Mouse (Mus musculus) hindbrain, embryonic 12.5 days (tissue): ENCODE results near the gene Gm20388. TPM values are rescaled to one million over a fixed set of nuclear protein-coding genes. Genes with fewer than 3 reads are reported as not detected.
"Not testable (repeated sequence)": the region's sequence is repeated elsewhere in the genome, so short reads cannot be mapped to it uniquely, and the experiment has no call there.

ENCODE experiments used
- ATAC-seq: fragments of 200-750 bp; cut with Nextera tagmentation; 2 replicates; pipeline ENCODE4 v1.8.0; 2017; ENCODE audit warnings: moderate TSS enrichment; ENCODE audit not compliant: low FRiP score
- H3K27ac ChIP-seq: fragments of 300-500 bp; sonication (generic); 2 replicates; pipeline ENCODE4 v1.5.1; 2016; ENCODE audit warnings: mild to moderate bottlenecking
- H3K27me3 ChIP-seq: fragments of 300-500 bp; sonication (generic); 2 replicates; pipeline ENCODE4 v1.6.1; 2016; ENCODE audit warnings: mild to moderate bottlenecking
- H3K36me3 ChIP-seq: fragments of 300-500 bp; sonication (generic); 2 replicates; pipeline ENCODE4 v1.6.1; 2016; ENCODE audit warnings: mild to moderate bottlenecking
- H3K4me1 ChIP-seq: fragments of 300-500 bp; sonication (generic); 2 replicates; pipeline ENCODE4 v1.6.1; 2016
- H3K4me2 ChIP-seq: fragments of 300-500 bp; sonication (generic); replicated peaks from 2 replicates; pipeline ENCODE4 v1.6.1; 2016; ENCODE audit warnings: mild to moderate bottlenecking
- H3K4me3 ChIP-seq: fragments of 300-500 bp; sonication (generic); 2 replicates; pipeline ENCODE4 v1.5.1; 2016; ENCODE audit warnings: mild to moderate bottlenecking
- H3K9ac ChIP-seq: fragments of 300-500 bp; sonication (generic); 2 replicates; pipeline ENCODE4 v1.6.1; 2016; ENCODE audit warnings: mild to moderate bottlenecking, moderate library complexity
- H3K9me3 ChIP-seq: fragments of 300-500 bp; sonication (generic); replicated peaks from 2 replicates; pipeline ENCODE4 v1.6.1; 2016; ENCODE audit warnings: mild to moderate bottlenecking
- WGBS: fragments of 180-500 bp; shearing (Covaris S2); methylation state at CpG from one replicate; pipeline ENCODE4 v1.1.7; 2016; 5-methylcytosine and 5-hydroxymethylcytosine counted together
- polyA plus RNA-seq: library from polyadenylated mRNA; unstranded; fragments of >200 nt; fragmentation: Nextera tagmentation; extraction: Ambion mirVana; gene quantifications from 2 replicates; pipeline ENCODE4 v1.2.1, GENCODE M21; 2016

The Gm20388 gene
- polyA plus RNA-seq, 1 experiment from 2014 or later = not detected

DNA sequence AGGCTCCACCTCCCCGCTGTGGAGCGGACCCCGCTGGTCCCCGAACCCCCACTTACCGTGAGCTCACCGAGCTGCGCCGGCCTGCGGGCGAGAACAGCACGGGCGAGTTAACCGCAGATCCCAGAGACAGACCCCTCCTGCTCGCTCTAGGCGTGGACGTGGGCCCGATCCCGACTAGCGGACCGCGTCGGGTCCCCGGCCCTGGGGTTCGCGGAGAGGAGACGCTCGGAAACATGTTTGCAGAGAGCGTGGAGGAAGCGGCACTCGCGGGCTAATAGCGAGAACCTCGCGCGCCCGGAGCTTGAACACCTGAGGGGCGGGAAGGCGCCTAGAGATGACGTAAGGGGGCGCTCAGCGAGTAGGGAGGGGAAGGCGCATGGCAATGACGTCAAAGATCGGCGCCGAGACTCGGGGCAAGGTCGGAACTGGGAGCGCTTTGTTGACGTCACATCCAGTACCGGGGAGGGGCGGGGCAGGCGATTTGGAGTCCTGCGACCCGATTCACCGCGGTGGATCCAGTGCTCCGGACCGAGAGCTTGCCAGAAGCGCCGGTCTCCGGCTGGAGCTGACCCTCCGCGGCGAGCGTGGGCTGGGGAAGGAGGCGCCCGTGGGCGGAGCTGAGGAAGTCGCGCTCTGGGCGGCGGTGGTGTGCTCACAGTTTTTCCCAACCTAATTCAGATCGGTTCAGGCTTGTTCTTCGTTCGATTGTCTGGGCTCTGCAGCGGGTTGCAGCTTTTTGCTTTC lies 4038.5 kb downstream of the Gm20388 start, which contains the start of gene Nup133:
Gene Nup133, minus strand, starts transcription at position 324 of the 744 bp plus-strand sequence.
- peak; percentile 87 for ATAC-seq
- WGBS = under 1% methylated on average over 75 of the region's 77 CpGs
- H3K4me2 ChIP-seq = peak within 1 kb of the TSS; percentile 97
- H3K4me1 ChIP-seq = peaks cover 11% of the 10 kb centered on the region
- H3K9me3 ChIP-seq = no peaks in the 10 kb centered on the region
- H3K27ac ChIP-seq = peak within 1 kb of the TSS; percentile 79
- no peaks in the 10 kb centered on the region for H3K27me3 ChIP-seq
- H3K4me3 ChIP-seq = peak within 1 kb of the TSS; percentile 99
- peaks cover 20% of the 10 kb centered on the region for H3K36me3 ChIP-seq
- peak within 1 kb of the TSS; percentile 79 for H3K9ac ChIP-seq

DNA sequence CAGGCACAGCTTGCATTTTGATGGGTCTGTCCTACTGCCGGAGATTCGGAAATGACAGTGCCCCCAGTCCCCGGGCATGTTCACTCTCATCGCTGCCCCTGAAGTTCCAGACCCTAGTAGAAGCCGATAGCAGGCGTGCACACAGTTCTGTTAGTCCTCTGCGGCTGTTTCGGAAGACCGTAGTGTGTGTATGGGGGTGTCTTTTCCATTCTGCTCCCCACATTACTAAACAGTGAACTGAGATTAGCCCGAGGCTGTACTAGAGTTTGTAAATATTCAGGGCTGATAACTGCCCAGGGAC lies 4039.0 kb downstream of the Gm20388 start:
- H3K4me3 ChIP-seq = peak overlapping the region; percentile 99
- H3K36me3 ChIP-seq = peaks cover 22% of the 10 kb centered on the region
- H3K9me3 ChIP-seq = no peaks in the 10 kb centered on the region
- peaks cover 11% of the 10 kb centered on the region for H3K4me1 ChIP-seq
- peak; percentile 49; the same call in 1 of the 2 replicates for ATAC-seq
- WGBS = 6% methylated on average over 10 of the region's 10 CpGs
- peak overlapping the region; percentile 97 for H3K4me2 ChIP-seq
- H3K27me3 ChIP-seq = no peaks in the 10 kb centered on the region
- peak overlapping the region; percentile 79 for H3K27ac ChIP-seq
- H3K9ac ChIP-seq = peak overlapping the region; percentile 79

DNA sequence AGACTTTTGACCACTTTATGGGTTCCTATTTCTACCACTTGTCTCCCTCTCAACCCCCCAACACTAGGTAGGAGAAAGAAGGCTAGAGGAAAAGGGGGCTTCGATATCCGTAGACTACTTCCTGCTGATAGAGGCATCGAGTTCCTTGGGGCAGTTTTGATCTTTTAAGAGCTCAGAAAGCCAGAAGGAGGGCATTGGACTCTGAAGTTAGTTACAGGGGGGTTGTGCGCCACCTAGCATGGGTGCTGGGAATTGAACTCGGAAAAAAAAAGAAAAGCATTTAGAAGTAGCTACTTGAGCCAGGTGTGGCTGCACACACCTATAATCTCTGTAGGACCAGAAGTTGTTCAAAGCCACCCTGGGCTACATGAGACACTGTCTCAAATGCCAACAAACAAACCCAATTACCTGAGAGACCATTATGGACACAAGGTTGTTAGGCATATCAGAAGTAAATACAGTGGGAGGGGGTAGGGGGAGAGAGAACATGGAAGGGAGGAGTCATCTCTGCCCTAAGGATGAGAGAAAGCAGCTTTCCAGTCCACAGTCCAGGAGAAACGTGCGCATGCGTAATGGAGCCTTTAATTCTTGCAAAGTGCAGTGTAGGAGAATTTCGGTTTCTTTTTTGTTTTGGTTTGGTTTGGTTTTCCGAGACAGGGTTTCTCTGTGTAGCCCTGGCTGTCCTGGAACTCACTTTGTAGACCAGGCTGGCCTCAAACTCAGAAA lies 4039.6 kb downstream of the Gm20388 start:
- peak overlapping the region; percentile 97 for H3K4me2 ChIP-seq
- H3K9me3 ChIP-seq = no peaks in the 10 kb centered on the region
- ATAC-seq = 0 out of 2 replicates have a peak, but pooled peaks have one; percentile 14
- 34% methylated on average over 10 of the region's 10 CpGs for WGBS
- no peaks in the 10 kb centered on the region for H3K27me3 ChIP-seq
- H3K4me1 ChIP-seq = peaks cover 11% of the 10 kb centered on the region
- H3K36me3 ChIP-seq = peaks cover 24% of the 10 kb centered on the region
- peak overlapping the region; percentile 79 for H3K9ac ChIP-seq
- peak overlapping the region; percentile 99 for H3K4me3 ChIP-seq
- H3K27ac ChIP-seq = 0 out of 2 replicates have a peak overlapping the region, but pooled peaks have one; percentile 79

DNA sequence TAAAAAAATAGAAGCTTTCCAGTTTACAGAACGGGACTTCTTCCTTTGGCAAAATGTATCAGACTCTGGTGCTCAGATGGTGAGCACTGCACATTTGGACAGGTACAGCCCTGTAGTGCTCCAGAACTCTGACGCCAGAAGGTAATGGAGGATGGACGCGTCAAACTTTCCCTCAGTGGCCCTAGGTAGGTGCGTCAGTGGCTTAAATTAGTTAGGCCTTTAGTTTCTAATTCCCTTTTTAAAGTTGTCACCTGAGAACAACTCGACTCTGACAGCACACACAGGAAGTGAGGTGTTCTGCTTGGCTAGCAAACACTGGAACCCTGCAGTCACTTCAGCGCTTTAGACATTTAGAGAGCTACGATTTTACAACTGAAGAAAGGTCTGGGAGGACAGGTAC lies 4043.0 kb downstream of the Gm20388 start:
- no peak overlapping the region for H3K4me2 ChIP-seq
- H3K9me3 ChIP-seq = no peaks in the 10 kb centered on the region
- no peak overlapping the region for H3K4me3 ChIP-seq
- H3K4me1 ChIP-seq = peaks cover 4% of the 10 kb centered on the region; the same call in 1 of the 2 replicates
- ATAC-seq = no peak
- H3K9ac ChIP-seq = no peak overlapping the region
- 85% methylated on average over 8 of the region's 8 CpGs for WGBS
- peaks cover 34% of the 10 kb centered on the region for H3K36me3 ChIP-seq
- H3K27me3 ChIP-seq = no peaks in the 10 kb centered on the region
- H3K27ac ChIP-seq = no peak overlapping the region

DNA sequence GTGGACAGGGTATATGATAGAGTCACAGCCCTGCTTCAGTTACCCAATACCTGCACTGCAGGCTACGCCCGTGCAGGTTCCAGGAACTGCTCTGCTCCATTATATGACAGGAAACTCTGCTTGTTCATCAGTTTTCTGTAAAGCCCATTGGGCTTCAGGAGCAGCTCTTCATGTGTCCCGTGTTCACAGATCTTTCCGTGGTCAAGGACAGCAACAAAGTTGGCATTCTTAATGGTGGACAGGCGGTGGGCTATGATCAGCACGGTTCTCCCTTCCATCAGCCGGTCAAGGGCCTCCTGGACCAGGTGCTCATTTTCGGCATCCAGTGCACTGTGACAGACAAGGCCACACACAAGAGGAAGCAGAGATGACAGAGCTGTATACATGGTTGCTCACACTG lies 4043.6 kb downstream of the Gm20388 start:
- Histone ChIP-seq H3K4me3 (no peak overlapping the region), H3K36me3 (peaks cover 38% of the 10 kb centered on the region), H3K9ac (no peak overlapping the region), H3K4me1 (peaks cover 4% of the 10 kb centered on the region; the same call in 1 of the 2 replicates), H3K9me3 (no peaks in the 10 kb centered on the region), H3K4me2 (no peak overlapping the region), H3K27ac (no peak overlapping the region), H3K27me3 (no peaks in the 10 kb centered on the region)
- ATAC-seq = no peak
- WGBS = 89% methylated on average over 8 of the region's 8 CpGs

DNA sequence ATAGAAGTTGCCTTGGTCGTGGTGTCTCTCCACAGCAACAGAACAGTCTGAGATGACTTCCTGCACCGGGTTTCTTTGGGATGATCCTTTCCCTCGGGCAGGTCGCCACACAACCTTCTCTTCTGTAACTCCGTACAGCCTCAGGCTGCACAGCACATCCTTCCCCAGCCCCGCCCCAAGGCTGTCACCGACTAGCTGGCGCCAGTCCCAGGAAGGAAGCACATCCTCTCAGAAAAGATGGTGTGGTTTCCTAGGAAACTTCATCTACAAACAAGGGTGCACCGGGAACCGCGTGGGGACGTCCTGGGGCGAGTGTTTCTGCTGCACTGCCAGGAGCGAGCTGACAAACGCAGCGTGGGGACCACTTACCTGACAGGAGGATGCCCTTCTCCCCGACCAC lies 4047.5 kb downstream of the Gm20388 start:
- WGBS = 82% methylated on average over 17 of the region's 17 CpGs

DNA sequence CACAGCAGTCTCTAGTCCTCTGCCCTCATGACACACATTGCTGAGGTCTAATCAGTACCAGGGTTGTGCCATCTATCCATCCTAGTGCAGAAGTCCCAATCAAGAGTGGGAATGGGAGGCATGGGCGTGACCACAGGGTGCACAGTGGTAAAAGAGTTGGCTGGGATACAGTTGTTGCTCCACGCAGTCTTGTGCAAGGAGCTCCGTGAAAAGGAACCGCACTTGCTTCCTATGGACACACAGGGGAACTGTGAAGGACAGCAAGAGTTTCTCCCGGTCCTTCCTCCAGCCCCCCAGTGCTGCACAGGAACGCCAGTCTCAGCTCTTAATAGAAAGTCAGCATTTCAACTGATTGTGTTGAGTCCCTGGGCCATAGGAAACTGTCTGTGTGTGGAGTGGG lies 4048.8 kb downstream of the Gm20388 start:
- ATAC-seq = no peak
- Histone ChIP-seq H3K4me2 (no peak overlapping the region), H3K27me3 (no peaks in the 10 kb centered on the region), H3K4me3 (no peak overlapping the region), H3K4me1 (no peaks in the 10 kb centered on the region), H3K27ac (no peak overlapping the region), H3K9me3 (no peaks in the 10 kb centered on the region), H3K9ac (no peak overlapping the region), H3K36me3 (peaks cover 58% of the 10 kb centered on the region)
- whole genome bisulfite sequencing = 88% methylated on average over 6 of the region's 6 CpGs

More for the DNA sequence above, 4047.5 kb downstream of the Gm20388 start:
- Histone ChIP-seq H3K27ac (no peak overlapping the region), H3K27me3 (no peaks in the 10 kb centered on the region), H3K4me2 (no peak overlapping the region), H3K9ac (no peak overlapping the region), H3K4me1 (no peaks in the 10 kb centered on the region), H3K36me3 (peaks cover 67% of the 10 kb centered on the region), H3K9me3 (no peaks in the 10 kb centered on the region), H3K4me3 (no peak overlapping the region)
- no peak for ATAC-seq

DNA sequence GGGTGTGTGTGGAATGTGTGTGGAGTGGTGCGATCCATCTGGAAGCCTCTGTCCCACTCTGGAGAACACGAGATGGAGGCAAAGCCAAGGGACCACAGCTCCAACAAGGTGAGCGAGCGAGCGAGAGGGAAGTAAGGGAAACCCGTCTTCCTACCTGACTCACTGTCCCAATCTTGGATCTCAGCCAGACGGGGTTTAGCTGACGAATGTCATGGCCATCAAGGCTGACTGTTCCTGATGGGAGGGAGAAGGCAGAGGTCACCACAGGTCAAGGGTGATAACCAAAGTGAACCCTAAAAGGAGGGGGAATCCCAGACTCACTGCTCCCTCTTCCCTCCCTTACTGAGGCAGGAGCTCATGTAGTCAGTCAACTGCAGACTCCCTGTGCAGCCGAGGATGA lies 4049.4 kb downstream of the Gm20388 start:
- no peak overlapping the region for H3K4me2 ChIP-seq
- no peak for ATAC-seq
- H3K4me3 ChIP-seq = no peak overlapping the region
- peaks cover 58% of the 10 kb centered on the region for H3K36me3 ChIP-seq
- H3K4me1 ChIP-seq = no peaks in the 10 kb centered on the region
- H3K9me3 ChIP-seq = no peaks in the 10 kb centered on the region
- 91% methylated on average over 9 of the region's 9 CpGs for WGBS
- H3K9ac ChIP-seq = no peak overlapping the region
- no peak overlapping the region for H3K27ac ChIP-seq
- H3K27me3 ChIP-seq = no peaks in the 10 kb centered on the region

DNA sequence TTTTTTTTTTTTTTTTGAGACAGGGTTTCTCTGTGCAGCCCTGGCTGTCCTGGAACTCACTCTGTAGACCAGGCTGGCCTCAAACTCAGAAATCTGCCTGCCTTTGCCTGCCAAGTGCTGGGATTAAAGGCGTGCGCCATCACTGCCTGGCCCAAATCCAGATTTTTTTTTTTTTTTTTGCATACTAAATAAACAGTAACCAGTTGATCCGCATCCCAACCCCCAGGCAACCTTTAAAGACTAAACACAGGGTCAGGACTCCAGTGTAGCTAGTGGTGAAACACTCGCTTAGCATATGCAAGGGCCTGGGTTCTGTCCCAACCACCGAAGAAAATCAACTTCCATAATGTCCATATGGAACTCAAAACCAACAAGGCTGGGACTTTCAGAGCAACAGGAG lies 4049.9 kb downstream of the Gm20388 start:
- H3K4me1 ChIP-seq, H3K4me2 ChIP-seq, ATAC-seq, H3K27ac ChIP-seq, H3K9me3 ChIP-seq, H3K9ac ChIP-seq, H3K27me3 ChIP-seq, H3K4me3 ChIP-seq: not testable (repeated sequence)
- 85% methylated on average over 5 of the region's 5 CpGs for WGBS
- H3K36me3 ChIP-seq = peaks cover 55% of the 10 kb centered on the region

DNA sequence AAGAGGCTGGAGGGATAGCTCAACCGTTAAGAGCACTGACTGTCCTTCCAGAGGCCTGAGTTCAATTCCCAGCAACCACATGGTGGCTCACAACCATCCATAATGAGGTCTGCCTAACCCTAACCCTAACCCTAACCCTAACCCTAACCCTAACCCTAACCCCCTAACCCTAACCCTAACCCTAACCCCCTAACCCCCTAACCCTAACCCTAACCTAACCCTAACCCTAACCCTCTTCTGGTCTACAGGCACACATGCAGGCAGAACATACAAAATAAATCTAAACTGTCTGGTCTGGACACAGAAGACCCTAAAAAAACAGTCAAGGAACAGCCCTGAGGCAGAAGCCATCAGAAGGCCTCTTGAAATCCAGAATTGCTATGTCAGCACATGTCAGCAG lies 4050.7 kb downstream of the Gm20388 start:
- H3K9me3 ChIP-seq = no peaks in the 10 kb centered on the region

DNA sequence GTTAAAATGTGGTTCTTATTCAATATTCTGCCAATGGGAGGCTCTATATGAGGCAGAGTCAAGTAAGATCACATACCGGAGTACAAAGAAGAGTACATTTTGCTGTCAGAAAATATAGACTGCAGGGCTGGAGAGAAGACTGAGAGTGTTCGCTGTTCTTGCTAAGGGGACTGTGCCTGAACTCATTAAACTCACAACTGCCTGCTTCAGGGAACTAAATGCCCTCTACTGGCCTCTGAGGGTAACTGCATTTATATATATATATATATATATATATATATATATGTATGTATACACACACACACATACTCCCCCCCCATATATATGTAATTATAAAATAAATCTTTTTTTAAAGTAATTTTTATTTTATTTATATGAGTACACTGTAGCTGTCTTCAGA lies 4056.3 kb downstream of the Gm20388 start:
- H3K9me3 ChIP-seq = no peaks in the 10 kb centered on the region
- ATAC-seq = no peak
- H3K4me1 ChIP-seq = no peaks in the 10 kb centered on the region
- 72% methylated on average over 2 of the region's 2 CpGs for WGBS
- H3K36me3 ChIP-seq = peaks cover 25% of the 10 kb centered on the region
- no peak overlapping the region for H3K9ac ChIP-seq
- H3K4me2 ChIP-seq = no peak overlapping the region
- H3K27ac ChIP-seq = no peak overlapping the region
- H3K4me3 ChIP-seq = no peak overlapping the region
- H3K27me3 ChIP-seq = no peaks in the 10 kb centered on the region

More for the DNA sequence above, 4050.7 kb downstream of the Gm20388 start:
- H3K4me3 ChIP-seq = no peak overlapping the region
- peaks cover 54% of the 10 kb centered on the region for H3K36me3 ChIP-seq
- H3K4me1 ChIP-seq = no peaks in the 10 kb centered on the region
- H3K4me2 ChIP-seq = no peak overlapping the region
- H3K9ac ChIP-seq = no peak overlapping the region
- no peaks in the 10 kb centered on the region for H3K27me3 ChIP-seq
- H3K27ac ChIP-seq = no peak overlapping the region
- no peak for ATAC-seq
- 71% methylated on average over 1 of the region's 1 CpGs for WGBS

DNA sequence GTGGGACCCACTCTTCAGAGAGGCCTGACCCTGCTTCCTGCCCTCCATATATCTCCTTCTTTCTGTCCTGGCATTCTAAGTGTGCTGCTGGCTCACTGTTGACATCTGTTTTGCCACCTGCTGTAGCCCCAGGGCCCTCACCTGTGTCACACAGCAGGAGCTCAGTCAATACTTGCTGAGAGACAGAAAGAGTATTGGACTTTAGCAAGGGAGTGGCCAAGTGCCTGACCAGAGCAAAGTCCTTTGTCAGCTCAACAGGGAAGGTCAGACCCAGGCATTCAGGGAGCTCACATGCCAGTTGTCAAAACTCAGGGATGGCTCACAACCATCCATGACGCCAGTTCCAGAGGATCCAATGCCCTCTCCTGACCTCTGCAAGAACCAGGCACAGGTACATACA lies 4062.9 kb downstream of the Gm20388 start:
- no peaks in the 10 kb centered on the region for H3K4me1 ChIP-seq
- 91% methylated on average over 1 of the region's 1 CpGs for WGBS
- H3K27ac ChIP-seq = no peak overlapping the region
- H3K27me3 ChIP-seq = no peaks in the 10 kb centered on the region
- no peak overlapping the region for H3K4me2 ChIP-seq
- no peak for ATAC-seq
- H3K36me3 ChIP-seq = peaks cover 8% of the 10 kb centered on the region; the same call in 1 of the 2 replicates
- no peak overlapping the region for H3K9ac ChIP-seq
- H3K4me3 ChIP-seq = no peak overlapping the region
- no peaks in the 10 kb centered on the region for H3K9me3 ChIP-seq
